13 mouse cellular contexts compared by ENCODE assay signal in genomic region chr1:65176912-65177311, GRCm38 (mm10). TPM values are rescaled to one million over a fixed set of nuclear protein-coding genes. Genes with fewer than 3 reads are reported as not detected.
DNase-seq lines count a peak whose midpoint lies in the region; ATAC-seq and TF ChIP-seq lines count a peak whose summit lies in the region.
"Had no signal": no experiment of that assay in that cellular context is flagged by ENCODE, and none has a peak within 500 bp of the region (broad histone marks: within the 10 kb centered on the region; RNA-seq: fewer than 3 reads in every experiment).

No protein-coding gene starts in this region.

- peak; percentile 32; the same call in 1 of the 2 replicates for TF ChIP-seq EP300 in lung, postnatal 0 days (IDR thresholded peaks at IDR 0.05)

- 77% methylated on average over 5 of the region's 5 CpGs for WGBS in heart, embryonic 11.5 days (ENCODE audit: insufficient replicate concordance)
- 19% methylated on average over 5 of the region's 5 CpGs for WGBS in lung, postnatal 0 days
- 57% methylated on average over 5 of the region's 5 CpGs for WGBS in liver, embryonic 11.5 days

- no peaks in the 10 kb centered on the region for H3K9me3 ChIP-seq in heart, embryonic 11.5 days (replicated peaks; ENCODE audit: control insufficient read depth, low read length)
- no peaks in the 10 kb centered on the region for H3K9me3 ChIP-seq in lung, postnatal 0 days (ENCODE audit: low read length)
- H3K9me3 ChIP-seq in liver, embryonic 11.5 days (ENCODE audit: control insufficient read depth, low read length): no peaks in the 10 kb centered on the region
- H3K9me3 ChIP-seq: limb, embryonic 12.5 days had no signal

- no peak overlapping the region for H3K27ac ChIP-seq in heart, embryonic 11.5 days (ENCODE audit: low read depth, low read length)
- H3K27ac ChIP-seq in lung, postnatal 0 days (ENCODE audit: low read length): peak overlapping the region; percentile 95; the same call in 1 of the 2 replicates
- H3K27ac ChIP-seq in liver, embryonic 11.5 days (ENCODE audit: low read depth, low read length): no peak overlapping the region

- ATAC-seq in heart, embryonic 11.5 days (replicated peaks; ENCODE audit: insufficient number of reproducible peaks, low FRiP score, low TSS enrichment): no peak
- ATAC-seq in lung, postnatal 0 days: no peak
- ATAC-seq in liver, embryonic 11.5 days (replicated peaks; ENCODE audit: low FRiP score): no peak

- no peak for TF ChIP-seq CTCF in lung, postnatal 0 days (IDR thresholded peaks at IDR 0.05)

- DNase-seq in heart, adult 18-20 months: peak; percentile 38 to 45
- DNase-seq in lung, postnatal 0 days (ENCODE audit: low spot score): peak; percentile 79
- DNase-seq in lung, adult 18-20 months: no peak
- DNase-seq in liver, embryonic 11.5 days (ENCODE audit: low spot score): no peak
- DNase-seq in skeletal muscle tissue, adult 2 months (ENCODE audit: low read depth, low spot score): peak; percentile 33
- no peak for DNase-seq in adrenal gland, postnatal 25 days
- no peak for DNase-seq in right cerebral cortex, postnatal 4 days
- DNase-seq: cerebellum, postnatal 10 days; kidney, adult 18-20 months; thymus, adult 18-20 months had no signal

- no peak overlapping the region for H3K4me2 ChIP-seq in heart, embryonic 11.5 days
- H3K4me2 ChIP-seq in lung, postnatal 0 days (replicated peaks; ENCODE audit: low read depth, low read length): peak overlapping the region; percentile 83; the same call in 1 of the 2 replicates
- peak overlapping the region; percentile 19; the same call in 1 of the 2 replicates for H3K4me2 ChIP-seq in liver, embryonic 11.5 days

- H3K9ac ChIP-seq in heart, embryonic 11.5 days (ENCODE audit: low read depth, low read length): no peak overlapping the region
- no peak overlapping the region for H3K9ac ChIP-seq in lung, postnatal 0 days (replicated peaks; ENCODE audit: low read depth)
- H3K9ac ChIP-seq in liver, embryonic 11.5 days (ENCODE audit: low read depth, low read length): no peak overlapping the region

- H3K4me3 ChIP-seq in heart, embryonic 11.5 days (ENCODE audit: low read depth, low read length): no peak overlapping the region
- peak overlapping the region; percentile 72; the same call in 1 of the 2 replicates for H3K4me3 ChIP-seq in lung, postnatal 0 days (ENCODE audit: low read depth, low read length)
- H3K4me3 ChIP-seq in liver, embryonic 11.5 days (ENCODE audit: low read depth, low read length): no peak overlapping the region

- no peaks in the 10 kb centered on the region for H3K4me1 ChIP-seq in heart, embryonic 11.5 days (ENCODE audit: control insufficient read depth, insufficient read depth, low read length)
- no peaks in the 10 kb centered on the region; the same call in 1 of the 2 replicates for H3K4me1 ChIP-seq in lung, postnatal 0 days (ENCODE audit: insufficient read depth, low read depth, low read length)
- peaks cover 11% of the 10 kb centered on the region for H3K4me1 ChIP-seq in liver, embryonic 11.5 days (replicated peaks; ENCODE audit: control insufficient read depth, insufficient read depth, low read length)

- H3K27me3 ChIP-seq in heart, embryonic 11.5 days (ENCODE audit: control insufficient read depth, insufficient read depth, low read length): no peaks in the 10 kb centered on the region
- no peaks in the 10 kb centered on the region for H3K27me3 ChIP-seq in lung, postnatal 0 days (replicated peaks; ENCODE audit: insufficient read depth, low read length)
- no peaks in the 10 kb centered on the region for H3K27me3 ChIP-seq in liver, embryonic 11.5 days (replicated peaks; ENCODE audit: control insufficient read depth, insufficient read depth, low read length)
- H3K27me3 ChIP-seq: limb, embryonic 12.5 days had no signal

- H3K36me3 ChIP-seq in heart, embryonic 11.5 days (ENCODE audit: control insufficient read depth, insufficient read depth, low read length): no peaks in the 10 kb centered on the region
- H3K36me3 ChIP-seq in lung, postnatal 0 days (ENCODE audit: insufficient read depth, low read length): 0 out of 2 replicates have a peak, but pooled peaks cover 6% of the 10 kb centered on the region
- no peaks in the 10 kb centered on the region; the same call in 1 of the 2 replicates for H3K36me3 ChIP-seq in liver, embryonic 11.5 days (ENCODE audit: control insufficient read depth, insufficient read depth, low read length)

RNA-seq across cellular contexts. Expression of gene Idh1, which starts 9.4 kb away (rescaled TPM):
- total RNA-seq in heart, adult 18-20 months (2021): 10 to 100 TPM; 68.5 to 84.3 TPM
- polyA plus RNA-seq in heart, embryonic 11.5 days (2014; fragmentation: Nextera tagmentation; extraction: Ambion mirVana): 81.5 and 96.6 TPM in 2 replicates
- 141 and 143 TPM in 2 replicates for polyA plus RNA-seq in lung, postnatal 0 days (2015; fragmentation: Nextera tagmentation; extraction: Ambion mirVana)
- 106 and 118 TPM in 2 replicates for polyA plus RNA-seq in liver, embryonic 11.5 days (2014; fragmentation: Nextera tagmentation; extraction: Ambion mirVana)
- total RNA-seq in adrenal gland, postnatal 25 days (2021): 698 and 945 TPM in 2 replicates

RNA-seq across cellular contexts. Expression of gene Pikfyve, which starts 9.6 kb away (rescaled TPM):
- 10 to 100 TPM in 1 of 2 experiments, 1 to 10 TPM in 1; 7.8 to 11.5 TPM for total RNA-seq in heart, adult 18-20 months (2021)
- 8.9 TPM in 2 replicates for polyA plus RNA-seq in heart, embryonic 11.5 days (2014; fragmentation: Nextera tagmentation; extraction: Ambion mirVana)
- 6.4 and 6.9 TPM in 2 replicates for polyA plus RNA-seq in lung, postnatal 0 days (2015; fragmentation: Nextera tagmentation; extraction: Ambion mirVana)
- 9.8 and 10.7 TPM in 2 replicates for polyA plus RNA-seq in liver, embryonic 11.5 days (2014; fragmentation: Nextera tagmentation; extraction: Ambion mirVana)
- total RNA-seq in adrenal gland, postnatal 25 days (2021): 33.8 and 36.8 TPM in 2 replicates

RNA-seq across cellular contexts. Expression of gene D630023F18Rik, which starts 53.9 kb away (rescaled TPM):
- not detected for total RNA-seq in heart, adult 18-20 months (2021)
- 0.09 and 0.25 TPM in 2 replicates for polyA plus RNA-seq in heart, embryonic 11.5 days (2014; fragmentation: Nextera tagmentation; extraction: Ambion mirVana)
- 0.10 TPM in 1 of 2 replicates, not detected in the other for polyA plus RNA-seq in lung, postnatal 0 days (2015; fragmentation: Nextera tagmentation; extraction: Ambion mirVana)
- 0.32 and 0.49 TPM in 2 replicates for polyA plus RNA-seq in liver, embryonic 11.5 days (2014; fragmentation: Nextera tagmentation; extraction: Ambion mirVana)
- not detected in 2 replicates for total RNA-seq in adrenal gland, postnatal 25 days (2021)
- total RNA-seq: adrenal gland, adult 2 months had no signal
- polyA plus RNA-seq: adrenal gland, adult 2 months had no signal

RNA-seq across cellular contexts. Expression of gene Gm28845, which starts 57.6 kb away (rescaled TPM):
- not detected for total RNA-seq in heart, adult 18-20 months (2021)
- not detected in 2 replicates for polyA plus RNA-seq in heart, embryonic 11.5 days (2014; fragmentation: Nextera tagmentation; extraction: Ambion mirVana)
- polyA plus RNA-seq in lung, postnatal 0 days (2015; fragmentation: Nextera tagmentation; extraction: Ambion mirVana): not detected in 2 replicates
- polyA plus RNA-seq in liver, embryonic 11.5 days (2014; fragmentation: Nextera tagmentation; extraction: Ambion mirVana): not detected in 2 replicates
- not detected in 2 replicates for total RNA-seq in adrenal gland, postnatal 25 days (2021)
- total RNA-seq: adrenal gland, adult 2 months had no signal
- polyA plus RNA-seq: adrenal gland, adult 2 months; limb, embryonic 12.5 days had no signal

Comparison
In these comparisons a context has a peak if more than half of its experiments do, and no peak if none do; other contexts are left out.
1. DNase-seq: peak in heart, adult 18-20 months (2 of 2), lung, postnatal 0 days (single experiment) and skeletal muscle tissue, adult 2 months (single experiment); none in lung, adult 18-20 months (0 of 2), liver, embryonic 11.5 days (single experiment), adrenal gland, postnatal 25 days (single experiment) and right cerebral cortex, postnatal 4 days (single experiment).